Mouse (Mus musculus) cerebellum, adult (tissue): Measurements from ENCODE around the gene Pdgfc.
"Not testable (repeated sequence)": the region's sequence is repeated elsewhere in the genome, so short reads cannot be mapped to it uniquely, and the experiment has no call there.

Source experiments
- ATAC-seq: cut with Nextera tagmentation; 2 replicates; pipeline ENCODE4 v1.9.2; 2017; ENCODE audit warnings: mild to moderate bottlenecking, moderate library complexity, mixed read lengths; ENCODE audit not compliant: insufficient number of reproducible peaks, low FRiP score, low TSS enrichment

The Pdgfc gene

DNA sequence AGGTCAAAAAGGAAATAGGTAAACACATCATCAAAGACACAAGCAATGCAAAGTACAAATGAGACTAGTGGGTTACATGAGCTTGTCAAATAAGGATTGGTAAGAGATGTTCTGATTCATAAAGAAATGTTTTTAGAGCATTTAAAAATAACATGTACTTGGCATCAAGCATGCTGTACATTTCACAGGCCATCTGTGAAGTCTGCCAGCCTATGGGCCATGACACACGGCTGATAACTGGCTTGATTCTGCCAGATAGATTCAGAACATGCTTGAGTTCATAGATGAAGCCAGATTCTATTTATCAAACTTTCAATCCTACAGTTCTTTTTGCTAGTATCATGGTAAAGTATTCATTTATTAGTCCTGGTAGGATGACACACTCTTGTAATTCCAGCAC lies 101.8 kb downstream of the Pdgfc start:
- ATAC-seq, result not testable (repeated sequence)

DNA sequence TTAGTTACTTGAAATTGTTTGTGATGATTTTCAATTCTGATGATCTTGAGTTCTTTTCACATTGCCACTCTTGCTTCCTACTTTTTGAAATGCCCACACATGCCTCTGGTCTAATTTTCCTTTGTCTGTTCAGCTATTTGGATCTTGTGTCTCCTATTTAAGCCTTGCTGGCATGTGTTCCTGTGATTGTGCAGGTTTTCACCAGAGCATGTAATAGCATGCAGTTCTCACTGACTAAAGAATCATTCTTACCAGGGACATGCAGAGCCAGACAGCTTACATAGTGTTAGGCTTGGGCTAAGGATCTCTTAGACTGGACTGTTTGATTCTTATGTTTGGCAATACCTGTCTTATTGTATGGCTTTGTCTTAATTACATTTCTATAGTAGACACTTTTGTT lies 107.5 kb downstream of the Pdgfc start:
- no peak for ATAC-seq

DNA sequence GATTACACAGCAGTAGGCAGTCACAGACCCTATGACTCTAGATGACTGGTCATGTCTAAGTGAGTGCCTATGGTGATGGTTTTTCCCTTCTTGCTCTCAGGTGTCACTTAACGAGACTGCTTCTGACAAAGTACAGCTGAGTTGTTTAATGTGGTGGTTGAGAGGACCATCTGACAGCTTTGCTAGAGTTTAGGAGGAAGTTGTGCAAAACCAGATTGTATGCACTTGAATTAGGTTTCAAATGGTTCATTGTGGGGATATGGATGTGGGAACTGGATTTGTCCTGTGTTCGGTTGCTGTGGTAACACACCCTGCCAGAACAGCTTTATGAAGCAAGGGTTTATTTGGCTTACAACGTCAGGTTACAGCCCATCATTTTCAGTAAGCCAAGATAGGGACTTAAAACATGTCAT lies 112.9 kb downstream of the Pdgfc start:
- no peak for ATAC-seq

- ATAC-seq, result no peak
Observed at GRCm38 (mm10) chr3:81150228-81150627, 114.0 kb downstream of the Pdgfc start.

- ATAC-seq, result no peak
Observed at GRCm38 (mm10) chr3:81154420-81154819, 118.2 kb downstream of the Pdgfc start.

GRCm38 (mm10) chr3:81160457-81161165 lies 124.4 kb downstream of the Pdgfc start:
- no peak for ATAC-seq

GRCm38 (mm10) chr3:81162129-81162528 lies 125.9 kb downstream of the Pdgfc start:
- no peak for ATAC-seq

DNA sequence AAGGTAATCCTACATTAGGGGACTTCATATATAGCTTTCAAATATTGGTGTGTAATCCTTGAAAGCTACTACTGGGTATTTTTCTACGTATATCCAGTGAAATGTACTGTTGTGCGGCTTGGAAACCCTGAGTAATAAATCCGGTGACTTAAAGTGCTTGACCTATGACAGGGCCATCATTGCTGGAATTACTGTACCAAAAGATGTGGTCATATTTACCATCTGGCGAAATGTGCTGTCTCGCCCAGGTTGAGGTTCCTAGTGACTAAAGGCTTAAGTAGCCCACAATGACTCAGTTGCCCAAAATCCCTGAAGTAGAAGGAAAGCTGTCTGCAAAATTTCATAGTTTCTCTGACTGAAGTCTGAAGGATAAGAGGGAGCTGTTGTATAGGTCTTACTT lies 127.9 kb downstream of the Pdgfc start:
- ATAC-seq, result no peak

DNA sequence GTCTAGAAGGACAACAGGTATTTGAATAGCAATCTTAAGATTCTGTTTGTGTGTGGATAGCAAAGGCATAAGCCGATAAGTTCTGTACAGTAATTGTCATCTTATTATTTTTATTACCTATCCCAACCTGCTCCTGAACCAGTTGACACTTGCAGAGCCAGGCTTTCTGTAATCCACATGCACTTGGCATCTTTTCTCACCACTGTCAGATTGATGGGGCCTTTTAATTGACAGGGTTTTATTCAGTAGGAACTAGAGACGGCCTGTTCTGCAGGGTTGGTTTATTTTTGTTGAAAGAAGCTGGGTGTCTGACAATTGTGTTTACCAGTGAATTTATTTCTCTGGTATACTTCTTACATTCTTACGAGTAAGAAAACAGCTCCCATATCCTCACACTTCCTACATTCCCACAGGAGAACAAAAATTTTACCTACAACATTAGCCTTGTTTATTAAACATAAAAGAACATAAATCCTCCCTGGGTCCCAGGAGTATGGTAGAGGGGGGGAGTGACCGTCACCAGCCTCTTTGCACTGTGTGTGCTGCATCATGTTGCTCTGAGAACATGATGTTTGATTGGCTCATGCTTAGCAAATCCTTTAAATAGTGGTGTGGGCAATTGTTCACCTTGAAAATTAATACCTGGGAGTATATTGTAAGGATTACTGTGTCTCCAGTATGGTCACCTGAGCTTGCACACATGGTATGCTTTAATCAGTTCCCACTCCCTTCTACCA lies 134.0 kb downstream of the Pdgfc start:
- ATAC-seq, result no peak

DNA sequence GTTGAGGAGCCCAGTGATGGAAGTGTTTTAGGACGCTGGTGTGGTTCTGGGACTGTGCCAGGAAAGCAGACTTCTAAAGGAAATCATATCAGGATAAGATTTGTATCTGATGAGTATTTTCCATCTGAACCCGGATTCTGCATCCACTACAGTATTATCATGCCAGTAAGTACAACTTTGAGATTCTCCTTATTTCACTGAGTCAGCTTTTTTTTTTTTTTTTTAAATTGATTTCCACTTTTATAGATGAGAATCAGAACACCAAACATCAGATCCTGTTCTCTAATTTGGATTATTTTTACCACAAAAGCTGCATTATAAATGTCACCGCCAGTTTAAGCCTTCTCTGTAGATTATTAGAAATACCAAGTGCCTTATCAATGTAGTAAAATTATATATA lies 138.6 kb downstream of the Pdgfc start:
- ATAC-seq, result no peak

DNA sequence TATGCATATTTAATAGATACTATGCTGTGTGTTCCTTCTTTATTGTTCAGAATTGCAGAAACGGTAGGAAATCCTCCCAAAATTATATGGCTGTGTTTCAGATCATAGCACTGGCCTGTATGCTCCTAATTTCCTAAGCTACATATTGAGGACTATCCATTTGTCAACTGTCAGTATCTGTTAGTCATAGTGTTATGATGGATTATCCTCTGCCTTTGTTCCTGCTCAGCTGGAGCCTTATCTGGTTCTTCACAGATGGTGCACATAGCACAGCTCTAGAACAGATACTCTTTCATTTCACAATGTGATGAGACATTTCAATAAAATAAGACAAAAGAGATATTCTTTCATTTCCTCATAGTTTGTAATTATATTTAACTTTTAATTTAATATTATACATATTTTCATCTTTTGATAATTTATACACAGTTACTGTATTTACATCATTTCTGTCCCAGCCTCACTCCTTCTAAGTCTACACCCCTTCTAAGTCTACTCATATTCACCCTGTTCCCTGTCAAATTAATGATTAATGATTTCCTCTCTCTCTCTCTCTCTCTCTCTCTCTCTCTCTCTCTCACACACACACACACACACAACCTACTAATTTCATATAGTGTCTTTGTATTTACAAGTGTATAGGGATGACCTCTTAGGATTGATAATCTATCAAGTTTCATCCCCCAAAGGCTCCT lies 145.2 kb downstream of the Pdgfc start:
- ATAC-seq, result no peak

DNA sequence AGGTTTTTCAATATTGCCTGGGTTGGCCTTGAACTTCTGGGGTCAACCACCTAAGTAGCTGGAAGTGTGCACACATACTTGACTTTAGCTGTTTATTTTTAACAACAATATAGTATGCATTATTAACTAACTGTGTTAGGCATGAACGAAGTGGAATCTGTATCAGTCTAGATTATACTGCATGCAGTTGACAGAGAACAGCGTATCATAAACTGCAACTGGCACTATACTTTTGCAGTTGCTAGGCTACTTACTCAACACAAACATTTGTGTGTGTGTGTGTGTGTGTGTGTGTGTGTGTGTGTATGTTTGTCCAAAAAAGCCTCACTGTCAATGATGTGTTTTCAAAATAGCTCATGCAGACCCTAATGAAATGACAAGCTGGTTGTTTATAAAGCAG lies 160.7 kb downstream of the Pdgfc start:
- no peak for ATAC-seq

GRCm38 (mm10) chr3:81197644-81198043 lies 161.4 kb downstream of the Pdgfc start:
- ATAC-seq, result no peak

- no peak for ATAC-seq
Observed at GRCm38 (mm10) chr3:81200647-81201046, 164.4 kb downstream of the Pdgfc start.

GRCm38 (mm10) chr3:81205201-81205600 lies 169.0 kb downstream of the Pdgfc start:
- ATAC-seq, result no peak

GRCm38 (mm10) chr3:81208246-81208645 lies 172.0 kb downstream of the Pdgfc start:
- no peak for ATAC-seq

- no peak for ATAC-seq
Observed at GRCm38 (mm10) chr3:81211147-81211546, 174.9 kb downstream of the Pdgfc start.

- ATAC-seq, result no peak
Observed at GRCm38 (mm10) chr3:81211666-81212065, 175.4 kb downstream of the Pdgfc start.

GRCm38 (mm10) chr3:81215547-81216118 lies 179.4 kb downstream of the Pdgfc start:
- no peak for ATAC-seq

- no peak for ATAC-seq
Observed at GRCm38 (mm10) chr3:81221682-81222081, 185.5 kb downstream of the Pdgfc start.

DNA sequence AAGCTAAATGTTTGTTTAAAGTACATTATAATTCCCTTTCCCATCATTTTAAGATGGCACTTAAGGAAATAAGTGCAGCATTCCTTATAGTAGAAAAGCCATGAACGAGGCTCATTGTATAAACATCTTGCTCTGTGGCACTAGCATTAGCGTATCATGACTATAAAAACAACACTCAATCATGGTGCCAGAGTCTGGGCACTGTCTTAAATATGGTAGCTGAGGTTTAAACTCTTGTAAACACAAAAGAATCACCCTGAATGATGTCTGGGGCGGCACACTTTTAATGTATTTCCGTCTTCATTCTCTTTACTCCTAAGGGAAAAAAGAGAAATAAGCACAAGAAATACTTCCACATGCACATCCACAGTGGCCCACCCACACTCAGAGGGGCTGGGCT lies 192.1 kb downstream of the Pdgfc start:
- ATAC-seq, result no peak
